Mouse (Mus musculus): ENCODE measurements around the gene Grcc10. TPM values are rescaled to one million over a fixed set of nuclear protein-coding genes. Genes with fewer than 3 reads are reported as not detected.

The Grcc10 gene
- 297 and 301 TPM in 2 replicates for polyA plus RNA-seq (2016; fragmentation: Nextera tagmentation; extraction: Ambion mirVana)

DNA sequence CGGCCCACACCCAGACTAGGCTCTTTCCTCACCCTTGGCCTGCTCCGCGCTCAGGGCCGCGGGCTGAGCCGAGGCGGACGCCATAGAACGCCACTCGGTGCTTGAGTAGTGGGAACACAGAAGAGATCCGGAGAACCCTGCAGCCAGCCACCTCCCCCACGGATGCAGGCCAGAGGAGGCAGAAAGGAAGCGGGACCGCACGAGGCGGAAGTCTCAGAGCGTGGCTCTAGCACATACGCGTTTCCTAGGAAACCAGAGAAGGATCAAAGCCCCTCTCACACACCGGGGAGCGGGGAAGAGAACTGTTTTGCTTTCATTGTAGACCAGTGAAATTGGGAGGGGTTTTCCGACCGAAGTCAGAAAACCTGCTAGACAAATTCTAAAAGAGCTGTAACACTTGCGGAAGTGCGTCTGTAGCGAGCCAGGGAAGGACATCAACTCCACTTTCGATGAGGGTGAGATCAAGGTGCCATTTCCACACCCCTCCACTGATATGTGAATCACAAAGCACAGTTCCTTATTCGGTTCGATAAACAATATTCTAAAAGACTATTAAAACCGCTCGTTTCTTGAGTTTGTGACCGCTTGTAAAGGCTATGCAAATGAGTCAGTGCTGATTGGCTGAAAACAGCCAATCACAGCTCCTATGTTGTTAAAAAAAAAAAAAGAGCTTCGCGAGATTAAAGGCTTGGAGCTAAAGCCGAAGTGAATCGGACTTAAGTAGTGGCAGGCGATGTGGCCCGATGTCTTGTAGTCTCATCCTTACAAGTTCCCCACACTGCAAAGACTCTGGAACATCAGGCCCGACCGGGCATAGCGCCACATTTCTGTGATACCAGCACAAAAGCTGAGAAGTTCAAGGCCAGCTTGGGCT is at the start of gene Grcc10:
Gene Grcc10 (minus strand): TSS at position 487 of the 874 bp plus-strand sequence.
- Histone ChIP-seq H3K27me3 (ENCODE audit: insufficient read depth, poor library complexity, severe bottlenecking) (no peaks in the 10 kb centered on the region), H3K27ac (peak within 1 kb of the TSS; percentile 98), H3K4me3 (peak within 1 kb of the TSS; percentile 72), H3K36me3 (peaks cover 22% of the 10 kb centered on the region), H3K9me3 (no peaks in the 10 kb centered on the region), H3K4me1 (peaks cover 41% of the 10 kb centered on the region)
- peak; percentile 98 for DNase-seq (ENCODE audit: low spot score)
- under 1% methylated on average over 41 of the region's 41 CpGs for WGBS

DNA sequence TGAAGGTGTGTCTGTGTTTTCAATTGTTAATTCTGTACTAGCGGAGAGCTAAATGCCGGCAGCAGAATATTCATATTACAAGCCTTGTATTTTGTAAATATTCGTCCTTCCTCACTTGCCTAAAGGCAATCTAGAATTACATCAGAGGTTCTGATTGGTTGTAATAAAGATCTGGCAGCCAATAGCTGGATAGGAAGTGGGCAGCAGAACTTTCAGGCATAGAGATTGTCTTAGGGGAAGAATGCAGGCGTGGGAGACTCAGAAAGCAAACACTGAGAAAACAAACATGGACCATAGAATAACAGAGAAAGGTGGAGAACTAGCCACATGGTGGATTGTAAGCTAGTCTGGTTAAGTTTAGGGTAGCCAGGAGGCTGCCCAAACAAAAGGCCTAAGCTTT is 48.9 kb upstream of the Grcc10 start:
- H3K36me3 ChIP-seq, result no peaks in the 10 kb centered on the region
- no peak overlapping the region for H3K4me3 ChIP-seq
- no peaks in the 10 kb centered on the region for H3K9me3 ChIP-seq
- 67% methylated on average over 4 of the region's 4 CpGs for WGBS
- DNase-seq (ENCODE audit: low spot score), result no peak
- no peaks in the 10 kb centered on the region for H3K27me3 ChIP-seq (ENCODE audit: insufficient read depth, poor library complexity, severe bottlenecking)
- H3K4me1 ChIP-seq, result no peaks in the 10 kb centered on the region
- H3K27ac ChIP-seq, result no peak overlapping the region

DNA sequence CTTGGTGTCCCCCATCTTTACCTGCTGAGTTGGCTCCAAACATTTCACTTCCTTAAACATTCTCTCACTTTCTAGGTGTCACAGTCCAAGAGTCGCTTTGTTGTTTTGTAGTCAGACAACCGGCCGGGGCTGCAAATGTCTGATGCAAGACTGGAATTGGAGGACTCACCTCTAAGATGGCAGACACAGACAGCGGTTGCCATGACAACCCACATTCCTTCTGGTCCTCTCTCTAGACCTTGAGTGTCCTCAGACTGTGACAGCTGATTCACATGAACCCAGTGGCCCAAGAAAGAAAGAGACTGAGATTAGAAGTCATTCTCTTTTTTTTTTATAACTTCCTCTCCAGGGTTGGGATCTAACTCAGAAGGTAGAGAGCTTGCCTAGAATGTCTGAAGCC is 48.3 kb upstream of the Grcc10 start:
- WGBS, result 81% methylated on average over 4 of the region's 4 CpGs
- no peaks in the 10 kb centered on the region for H3K4me1 ChIP-seq
- H3K27ac ChIP-seq, result no peak overlapping the region
- H3K36me3 ChIP-seq, result no peaks in the 10 kb centered on the region
- H3K4me3 ChIP-seq, result no peak overlapping the region
- no peaks in the 10 kb centered on the region for H3K27me3 ChIP-seq (ENCODE audit: insufficient read depth, poor library complexity, severe bottlenecking)
- no peaks in the 10 kb centered on the region for H3K9me3 ChIP-seq
- DNase-seq (ENCODE audit: low spot score), result no peak

DNA sequence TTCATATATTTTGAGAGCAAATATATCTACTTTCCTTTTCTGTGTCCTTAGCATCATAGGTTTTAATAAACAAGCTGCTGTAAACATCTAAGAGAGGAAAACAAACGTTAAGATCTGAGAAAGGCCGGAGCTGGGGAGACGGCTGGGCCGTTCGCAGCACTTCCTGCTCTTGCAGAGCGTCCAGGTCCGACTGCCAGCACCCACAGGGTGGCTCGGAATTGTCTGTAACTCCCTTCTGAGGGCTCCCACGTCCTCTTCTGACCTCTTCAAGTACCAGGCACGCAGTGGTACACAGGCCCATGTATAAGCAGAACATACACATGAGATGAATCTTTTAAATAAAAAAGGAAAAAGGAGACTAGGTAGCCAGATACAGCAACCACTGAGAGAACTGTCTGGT is 46.5 kb upstream of the Grcc10 start:
- H3K4me3 ChIP-seq, result no peak overlapping the region
- no peak for DNase-seq (ENCODE audit: low spot score)
- 77% methylated on average over 10 of the region's 10 CpGs for WGBS

DNA sequence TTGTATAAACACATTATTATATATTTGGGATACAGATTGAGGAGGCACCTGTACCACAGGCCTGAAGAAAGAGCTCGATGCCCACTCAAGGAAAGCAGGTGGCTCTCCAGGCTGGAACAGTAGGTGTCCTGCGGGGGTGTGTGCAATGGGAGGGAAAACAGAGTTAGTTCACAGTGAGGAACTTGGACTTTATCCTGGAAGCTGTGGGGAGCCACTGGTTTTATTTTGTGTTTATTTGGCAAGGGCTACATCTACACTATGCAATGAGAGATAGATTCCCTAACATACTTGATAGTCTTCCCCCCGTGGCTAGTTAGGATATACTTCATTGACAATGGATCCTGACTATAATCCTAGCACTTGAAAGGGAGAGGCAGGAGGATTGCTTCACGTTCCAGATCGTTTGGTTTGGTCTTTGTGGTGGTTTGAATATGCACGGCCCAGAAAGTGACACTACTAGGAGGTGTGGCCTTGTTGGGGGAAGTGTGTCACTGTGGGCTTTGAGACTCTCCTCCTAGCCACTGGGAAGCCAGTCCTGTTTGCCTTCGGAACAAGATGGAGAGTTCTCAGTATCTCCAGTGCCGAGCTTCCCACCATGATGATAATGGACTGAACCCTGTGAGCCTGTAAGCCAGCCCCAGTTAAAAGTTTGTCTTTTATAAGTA is 45.7 kb upstream of the Grcc10 start:
- no peak for DNase-seq (ENCODE audit: low spot score)
- WGBS, result 58% methylated on average over 8 of the region's 8 CpGs
- H3K4me3 ChIP-seq, result no peak overlapping the region
- no peaks in the 10 kb centered on the region for H3K9me3 ChIP-seq
- no peaks in the 10 kb centered on the region for H3K36me3 ChIP-seq
- no peaks in the 10 kb centered on the region for H3K27me3 ChIP-seq (ENCODE audit: insufficient read depth, poor library complexity, severe bottlenecking)
- H3K27ac ChIP-seq, result no peak overlapping the region
- peaks cover 6% of the 10 kb centered on the region; the same call in 1 of the 2 replicates for H3K4me1 ChIP-seq

More for the DNA sequence above, 46.5 kb upstream of the Grcc10 start:
- peaks cover under 1% of the 10 kb centered on the region; the same call in 1 of the 2 replicates for H3K4me1 ChIP-seq
- no peaks in the 10 kb centered on the region for H3K27me3 ChIP-seq (ENCODE audit: insufficient read depth, poor library complexity, severe bottlenecking)
- H3K27ac ChIP-seq, result no peak overlapping the region
- H3K36me3 ChIP-seq, result no peaks in the 10 kb centered on the region
- no peaks in the 10 kb centered on the region for H3K9me3 ChIP-seq

DNA sequence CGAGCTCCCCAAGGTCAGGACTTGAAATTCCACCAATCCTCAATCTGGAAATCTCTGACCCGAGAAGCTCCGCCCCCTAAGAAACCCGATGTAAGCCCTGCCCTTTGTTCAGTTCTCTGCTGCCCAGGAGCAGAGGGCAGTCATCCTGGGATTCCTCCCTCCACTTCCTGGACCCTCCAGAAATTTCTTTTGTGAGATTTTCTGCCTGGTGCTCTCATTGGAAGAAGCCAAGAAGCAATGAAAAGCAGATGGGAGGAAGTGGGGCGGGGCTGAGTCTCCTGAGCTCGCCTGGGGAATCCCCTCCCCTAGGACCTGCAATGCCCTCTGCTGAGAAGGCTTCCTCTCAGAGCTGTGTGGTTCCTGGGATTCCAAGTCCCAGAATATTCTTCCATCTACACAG is 41.3 kb upstream of the Grcc10 start:
- WGBS, result 23% methylated on average over 6 of the region's 6 CpGs
- Histone ChIP-seq H3K27me3 (ENCODE audit: insufficient read depth, poor library complexity, severe bottlenecking) (peaks cover 33% of the 10 kb centered on the region), H3K27ac (peak overlapping the region; percentile 63; the same call in 1 of the 2 replicates), H3K4me3 (peak overlapping the region; percentile 32), H3K4me1 (peaks cover 23% of the 10 kb centered on the region), H3K9me3 (no peaks in the 10 kb centered on the region), H3K36me3 (no peaks in the 10 kb centered on the region)
- no peak for DNase-seq (ENCODE audit: low spot score)

DNA sequence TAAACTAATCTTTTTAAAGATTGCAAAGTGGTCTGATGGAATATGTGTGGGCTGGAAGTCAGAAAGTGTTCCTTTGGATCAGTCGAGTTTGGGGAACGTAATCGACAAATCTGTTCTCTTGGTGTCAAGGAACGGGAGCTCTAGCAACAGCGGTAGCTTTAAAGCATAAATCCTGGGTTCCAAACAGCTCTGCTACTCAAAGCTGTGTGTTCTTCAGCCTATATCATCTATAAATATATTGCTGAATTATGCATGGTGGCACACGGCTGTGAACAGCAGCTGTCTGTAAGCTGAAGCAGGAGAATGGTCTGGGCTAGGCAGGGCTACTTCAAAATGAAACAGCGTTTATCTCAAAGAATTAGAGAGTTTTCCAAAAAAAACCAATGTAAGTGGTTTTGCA is 39.7 kb upstream of the Grcc10 start:
- H3K4me1 ChIP-seq, result peaks cover 23% of the 10 kb centered on the region
- 82% methylated on average over 7 of the region's 7 CpGs for WGBS
- H3K9me3 ChIP-seq, result no peaks in the 10 kb centered on the region
- no peaks in the 10 kb centered on the region for H3K36me3 ChIP-seq
- DNase-seq (ENCODE audit: low spot score), result no peak
- H3K4me3 ChIP-seq, result no peak overlapping the region
- H3K27ac ChIP-seq, result no peak overlapping the region
- peaks cover 36% of the 10 kb centered on the region for H3K27me3 ChIP-seq (ENCODE audit: insufficient read depth, poor library complexity, severe bottlenecking)

DNA sequence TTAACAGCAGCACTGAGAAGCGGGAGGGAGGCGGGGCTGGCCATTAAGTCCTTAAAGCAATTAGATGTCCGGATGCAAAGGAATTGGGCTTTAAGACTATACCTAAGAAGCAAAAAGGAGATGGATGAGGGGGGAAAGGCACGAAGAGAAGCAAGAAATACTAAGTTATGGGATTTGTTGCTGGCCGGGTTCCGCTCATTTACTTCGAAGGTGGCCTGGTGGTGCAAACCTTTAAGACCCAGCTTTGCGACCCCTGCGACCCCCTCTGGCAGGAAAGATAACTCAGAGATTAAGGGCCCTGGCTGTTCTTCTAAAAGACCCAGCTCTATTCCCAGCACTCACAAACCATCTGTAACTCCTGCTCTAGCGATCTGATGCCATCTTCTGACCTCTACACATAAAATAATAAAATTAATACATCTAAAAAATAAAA is 38.8 kb upstream of the Grcc10 start:
- 3% methylated on average over 10 of the region's 10 CpGs for WGBS

DNA sequence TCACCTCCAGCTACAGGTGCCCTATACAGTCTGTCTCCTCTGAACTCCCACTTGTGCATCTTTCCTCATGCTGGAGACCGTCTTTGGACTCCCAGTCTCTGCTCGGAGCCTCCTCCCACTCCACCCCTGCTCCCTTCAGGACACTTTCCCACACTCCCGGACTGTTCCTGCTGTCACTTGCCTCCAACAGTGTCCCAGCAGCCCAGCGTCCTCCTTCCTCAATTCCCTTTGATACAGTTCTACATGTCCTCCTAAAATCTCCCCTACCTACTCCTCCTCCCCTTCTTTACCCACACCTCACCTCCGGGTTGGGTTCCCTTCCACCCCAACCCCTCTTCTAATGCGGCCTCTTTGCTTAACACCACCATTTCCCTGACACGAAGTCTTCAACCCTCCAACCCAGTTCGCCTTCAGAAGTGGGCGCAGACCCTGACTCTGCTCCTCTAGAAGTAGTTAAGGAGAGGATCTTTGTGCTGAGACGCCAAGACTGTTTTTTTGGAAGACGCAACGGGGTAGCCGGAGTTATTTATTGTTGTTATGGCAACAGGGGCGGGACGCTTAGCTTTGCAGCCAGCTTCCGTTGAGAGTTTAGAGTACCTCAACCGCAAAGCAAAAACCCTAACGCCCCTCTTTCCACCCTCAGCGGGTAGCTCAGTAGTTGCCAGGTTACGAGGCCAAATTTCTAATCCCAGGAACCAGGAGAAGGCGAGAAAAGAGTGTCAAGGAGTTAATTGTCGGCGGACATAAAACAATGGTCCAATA is 38.2 kb upstream of the Grcc10 start, which contains the start of gene Lrrc23:
Gene Lrrc23 (minus strand): TSS at position 506 of the 762 bp plus-strand sequence.
- H3K4me3 ChIP-seq, result peak within 1 kb of the TSS; percentile 60
- H3K4me1 ChIP-seq, result peaks cover 23% of the 10 kb centered on the region
- peak within 1 kb of the TSS; percentile 38; the same call in 1 of the 2 replicates for H3K27ac ChIP-seq
- H3K27me3 ChIP-seq (ENCODE audit: insufficient read depth, poor library complexity, severe bottlenecking), result peaks cover 36% of the 10 kb centered on the region
- WGBS, result 3% methylated on average over 23 of the region's 23 CpGs
- no peaks in the 10 kb centered on the region for H3K36me3 ChIP-seq
- no peak for DNase-seq (ENCODE audit: low spot score)
- no peaks in the 10 kb centered on the region for H3K9me3 ChIP-seq

More for the DNA sequence above, 38.8 kb upstream of the Grcc10 start:
- H3K27me3 ChIP-seq (ENCODE audit: insufficient read depth, poor library complexity, severe bottlenecking), result peaks cover 36% of the 10 kb centered on the region
- no peak overlapping the region for H3K27ac ChIP-seq
- H3K36me3 ChIP-seq, result no peaks in the 10 kb centered on the region
- DNase-seq (ENCODE audit: low spot score), result no peak
- peaks cover 23% of the 10 kb centered on the region for H3K4me1 ChIP-seq
- H3K9me3 ChIP-seq, result no peaks in the 10 kb centered on the region
- peak overlapping the region; percentile 60 for H3K4me3 ChIP-seq

DNA sequence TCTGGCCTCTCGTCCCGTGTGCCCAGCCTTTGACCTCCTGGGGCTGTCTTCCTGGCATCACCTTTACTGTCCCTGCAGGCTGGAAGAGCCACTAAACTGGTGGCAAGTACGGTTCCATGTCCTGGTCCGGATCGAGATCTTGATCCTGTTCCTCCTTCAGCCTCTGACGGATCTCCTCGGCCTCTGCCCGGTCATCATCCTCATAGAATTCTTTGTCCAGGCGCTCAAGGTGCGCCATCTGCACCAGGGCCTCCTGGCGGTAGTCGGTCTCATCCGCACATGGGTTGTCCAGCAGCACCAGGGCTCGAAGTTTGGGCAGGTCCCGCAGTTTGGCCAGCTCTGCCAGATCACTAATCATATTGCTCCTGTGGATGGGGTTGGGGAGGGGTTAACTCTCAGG is 29.3 kb upstream of the Grcc10 start:
- Histone ChIP-seq H3K9me3 (no peaks in the 10 kb centered on the region), H3K4me1 (peaks cover 33% of the 10 kb centered on the region), H3K36me3 (no peaks in the 10 kb centered on the region), H3K4me3 (no peak overlapping the region), H3K27me3 (ENCODE audit: insufficient read depth, poor library complexity, severe bottlenecking) (peaks cover 71% of the 10 kb centered on the region), H3K27ac (peak overlapping the region; percentile 74)
- DNase-seq (ENCODE audit: low spot score), result no peak
- WGBS, result 72% methylated on average over 15 of the region's 15 CpGs

DNA sequence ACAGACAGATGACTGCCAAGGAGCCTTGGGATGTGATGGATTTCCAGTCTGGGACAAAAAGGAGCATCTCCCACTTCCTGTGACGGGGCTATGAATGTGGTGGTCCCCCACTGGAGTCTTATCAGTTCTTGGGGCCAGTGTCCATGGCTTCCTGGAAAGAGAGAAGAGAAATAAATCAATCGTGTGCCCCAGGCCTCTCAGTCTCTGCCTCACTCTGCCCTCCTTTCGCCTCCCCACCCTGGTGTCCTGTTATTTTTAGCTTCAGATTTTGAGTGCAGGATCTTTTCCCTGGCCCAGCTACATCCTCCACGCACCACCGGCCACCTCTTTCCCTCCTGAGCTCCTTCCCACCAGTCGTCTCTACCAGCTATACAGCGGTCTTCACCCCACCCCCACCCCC is 28.8 kb upstream of the Grcc10 start:
- no peaks in the 10 kb centered on the region for H3K36me3 ChIP-seq
- H3K4me1 ChIP-seq, result peaks cover 33% of the 10 kb centered on the region
- peak overlapping the region; percentile 74 for H3K27ac ChIP-seq
- H3K4me3 ChIP-seq, result peak overlapping the region; percentile 71
- WGBS, result 29% methylated on average over 7 of the region's 7 CpGs
- no peaks in the 10 kb centered on the region for H3K9me3 ChIP-seq
- no peak for DNase-seq (ENCODE audit: low spot score)
- peaks cover 71% of the 10 kb centered on the region for H3K27me3 ChIP-seq (ENCODE audit: insufficient read depth, poor library complexity, severe bottlenecking)

DNA sequence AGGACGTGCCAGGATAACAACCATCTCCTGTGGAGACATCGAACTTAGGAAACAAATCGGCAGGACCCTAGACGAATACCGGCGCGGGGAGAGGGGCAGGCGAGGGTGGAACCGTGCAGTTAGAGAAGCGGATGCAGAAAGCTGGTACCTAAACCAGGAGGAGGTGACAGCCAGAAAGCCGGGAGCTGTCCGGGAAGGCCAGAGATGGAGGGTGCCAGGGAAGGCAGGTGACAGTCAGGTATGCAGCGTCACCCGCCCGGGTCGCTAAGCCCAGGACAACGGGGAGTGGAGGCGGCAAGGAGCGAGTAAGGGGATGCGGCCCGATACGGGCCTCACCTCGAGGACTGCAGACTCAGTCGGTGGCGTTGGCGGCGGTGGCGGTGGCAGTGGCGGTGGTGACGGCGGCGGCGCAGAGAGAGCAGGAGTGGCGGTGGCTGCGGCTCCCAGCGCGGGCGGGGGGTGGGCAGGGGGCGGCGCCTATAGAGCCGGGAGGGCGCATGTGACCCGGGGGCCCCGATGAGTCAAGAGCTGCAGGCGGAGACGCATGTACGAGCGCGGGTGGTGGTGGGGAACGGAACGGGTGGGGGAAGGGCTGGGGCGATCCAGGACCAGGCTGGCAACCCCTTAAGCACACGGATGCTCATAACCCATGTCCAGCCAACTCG is 28.1 kb upstream of the Grcc10 start, which contains the start of gene Eno2:
Gene Eno2 (minus strand): TSS at position 573 of the 665 bp plus-strand sequence.
- peak within 1 kb of the TSS; percentile 74 for H3K27ac ChIP-seq
- DNase-seq (ENCODE audit: low spot score), result peak; percentile 86
- H3K27me3 ChIP-seq (ENCODE audit: insufficient read depth, poor library complexity, severe bottlenecking), result peaks cover 69% of the 10 kb centered on the region

More for the DNA sequence above, 28.1 kb upstream of the Grcc10 start, which contains the start of gene Eno2:
- H3K36me3 ChIP-seq, result no peaks in the 10 kb centered on the region
- peak within 1 kb of the TSS; percentile 71 for H3K4me3 ChIP-seq
- peaks cover 33% of the 10 kb centered on the region for H3K4me1 ChIP-seq
- under 1% methylated on average over 54 of the region's 54 CpGs for WGBS
- H3K9me3 ChIP-seq, result no peaks in the 10 kb centered on the region

All from heart, embryonic 10.5 days (tissue).